Mouse (Mus musculus): ENCODE results near the gene Mkln1. TPM values are rescaled to one million over a fixed set of nuclear protein-coding genes. Genes with fewer than 3 reads are reported as not detected.

Gene Mkln1
- polyA plus RNA-seq, 1 experiment: 19.7 TPM

- no peak overlapping the region for H3K4me3 ChIP-seq (replicated peaks)
- no peaks in the 10 kb centered on the region for H3K36me3 ChIP-seq (replicated peaks; ENCODE audit: low read length)
- H3K9me3 ChIP-seq: no peaks in the 10 kb centered on the region
- peaks cover 21% of the 10 kb centered on the region for H3K4me1 ChIP-seq
- TF ChIP-seq FLI1 (IDR thresholded peaks at IDR 0.05; ENCODE audit: low read length): no peak
- no peak for TF ChIP-seq GATA1 (IDR thresholded peaks at IDR 0.05; ENCODE audit: borderline replicate concordance, low read length)
- H3K27me3 ChIP-seq (replicated peaks): peaks cover 8% of the 10 kb centered on the region
These were observed 25.9 kb upstream of the Mkln1 start for GRCm38 (mm10) chr6:31372620-31373019.

- Histone ChIP-seq H3K9me3 (no peaks in the 10 kb centered on the region), H3K4me1 (peaks cover 21% of the 10 kb centered on the region), H3K4me3 (replicated peaks) (no peak overlapping the region), H3K27me3 (replicated peaks) (peaks cover 8% of the 10 kb centered on the region), H3K36me3 (replicated peaks; ENCODE audit: low read length) (no peaks in the 10 kb centered on the region)
- no peak for TF ChIP-seq FLI1 (IDR thresholded peaks at IDR 0.05; ENCODE audit: low read length)
- TF ChIP-seq GATA1 (IDR thresholded peaks at IDR 0.05; ENCODE audit: borderline replicate concordance, low read length): no peak
These were observed 25.4 kb upstream of the Mkln1 start for GRCm38 (mm10) chr6:31373084-31373673.

- Histone ChIP-seq H3K4me1 (peaks cover 17% of the 10 kb centered on the region), H3K9me3 (peaks cover 12% of the 10 kb centered on the region), H3K4me3 (replicated peaks) (no peak overlapping the region), H3K36me3 (replicated peaks; ENCODE audit: low read length) (peaks cover 3% of the 10 kb centered on the region), H3K27me3 (replicated peaks) (no peaks in the 10 kb centered on the region)
- TF ChIP-seq GATA1 (IDR thresholded peaks at IDR 0.05; ENCODE audit: borderline replicate concordance, low read length): no peak
- no peak for TF ChIP-seq FLI1 (IDR thresholded peaks at IDR 0.05; ENCODE audit: low read length)
These were observed 15.5 kb upstream of the Mkln1 start for GRCm38 (mm10) chr6:31382989-31383388.

GRCm38 (mm10) chr6:31384794-31385193, 13.7 kb upstream of the Mkln1 start:
- no peak overlapping the region for H3K4me3 ChIP-seq (replicated peaks)
- peaks cover 20% of the 10 kb centered on the region for H3K4me1 ChIP-seq
- TF ChIP-seq GATA1 (IDR thresholded peaks at IDR 0.05; ENCODE audit: borderline replicate concordance, low read length): no peak
- no peak for TF ChIP-seq FLI1 (IDR thresholded peaks at IDR 0.05; ENCODE audit: low read length)
- peaks cover 3% of the 10 kb centered on the region for H3K36me3 ChIP-seq (replicated peaks; ENCODE audit: low read length)
- peaks cover 12% of the 10 kb centered on the region for H3K9me3 ChIP-seq
- no peaks in the 10 kb centered on the region for H3K27me3 ChIP-seq (replicated peaks)

- no peak for TF ChIP-seq FLI1 (IDR thresholded peaks at IDR 0.05; ENCODE audit: low read length)
- no peak for TF ChIP-seq GATA1 (IDR thresholded peaks at IDR 0.05; ENCODE audit: borderline replicate concordance, low read length)
These were observed 13.0 kb upstream of the Mkln1 start for GRCm38 (mm10) chr6:31385281-31386145.

GRCm38 (mm10) chr6:31389716-31390115, 8.8 kb upstream of the Mkln1 start:
- H3K27me3 ChIP-seq (replicated peaks): peaks cover 2% of the 10 kb centered on the region
- peaks cover 14% of the 10 kb centered on the region; the same call in 1 of the 2 replicates for H3K4me1 ChIP-seq
- no peak overlapping the region for H3K4me3 ChIP-seq (replicated peaks)
- no peaks in the 10 kb centered on the region for H3K36me3 ChIP-seq (replicated peaks; ENCODE audit: low read length)
- H3K9me3 ChIP-seq: 0 out of 2 replicates have a peak, but pooled peaks cover 3% of the 10 kb centered on the region
- TF ChIP-seq FLI1 (IDR thresholded peaks at IDR 0.05; ENCODE audit: low read length): no peak
- no peak for TF ChIP-seq GATA1 (IDR thresholded peaks at IDR 0.05; ENCODE audit: borderline replicate concordance, low read length)

More at GRCm38 (mm10) chr6:31385281-31386145, 13.0 kb upstream of the Mkln1 start:
- Histone ChIP-seq H3K4me1 (peaks cover 20% of the 10 kb centered on the region), H3K4me3 (replicated peaks) (no peak overlapping the region), H3K9me3 (peaks cover 6% of the 10 kb centered on the region), H3K27me3 (replicated peaks) (no peaks in the 10 kb centered on the region), H3K36me3 (replicated peaks; ENCODE audit: low read length) (no peaks in the 10 kb centered on the region)

GRCm38 (mm10) chr6:31390243-31390981, 8.1 kb upstream of the Mkln1 start:
- Histone ChIP-seq H3K4me1 (peaks cover 13% of the 10 kb centered on the region), H3K27me3 (replicated peaks) (peaks cover 2% of the 10 kb centered on the region), H3K9me3 (0 out of 2 replicates have a peak, but pooled peaks cover 3% of the 10 kb centered on the region), H3K36me3 (replicated peaks; ENCODE audit: low read length) (no peaks in the 10 kb centered on the region), H3K4me3 (replicated peaks) (no peak overlapping the region)
- TF ChIP-seq FLI1 (IDR thresholded peaks at IDR 0.05; ENCODE audit: low read length): no peak
- no peak for TF ChIP-seq GATA1 (IDR thresholded peaks at IDR 0.05; ENCODE audit: borderline replicate concordance, low read length)

- Histone ChIP-seq H3K4me1 (peaks cover 27% of the 10 kb centered on the region), H3K4me3 (replicated peaks) (no peak overlapping the region), H3K9me3 (no peaks in the 10 kb centered on the region), H3K27me3 (replicated peaks) (peaks cover 2% of the 10 kb centered on the region), H3K36me3 (replicated peaks; ENCODE audit: low read length) (no peaks in the 10 kb centered on the region)
- TF ChIP-seq GATA1 (IDR thresholded peaks at IDR 0.05; ENCODE audit: borderline replicate concordance, low read length): no peak
These were observed 5.7 kb upstream of the Mkln1 start for GRCm38 (mm10) chr6:31392871-31393270.

- Histone ChIP-seq H3K4me1 (peaks cover 46% of the 10 kb centered on the region), H3K4me3 (replicated peaks) (peak overlapping the region; percentile 73), H3K27me3 (replicated peaks) (peaks cover 2% of the 10 kb centered on the region), H3K36me3 (replicated peaks; ENCODE audit: low read length) (peaks cover 3% of the 10 kb centered on the region), H3K9me3 (no peaks in the 10 kb centered on the region)
- no peak for TF ChIP-seq GATA1 (IDR thresholded peaks at IDR 0.05; ENCODE audit: borderline replicate concordance, low read length)
- TF ChIP-seq FLI1 (IDR thresholded peaks at IDR 0.05; ENCODE audit: low read length): no peak
These were observed 2.4 kb upstream of the Mkln1 start for GRCm38 (mm10) chr6:31396118-31396517.

All from megakaryocyte, embryonic 14.5 days (primary cell).